Mouse (Mus musculus) heart, postnatal 14 days (tissue): ENCODE results near the gene Sept10. TPM values are rescaled to one million over a fixed set of nuclear protein-coding genes. Genes with fewer than 3 reads are reported as not detected.

Experiments used
- DNase-seq, 2 experiments: peaks; one replicate each; pipeline ENCODE4 v3.0.0; 2021 to 2022
- intact Hi-C: fragments of 180-260 bp; cut with DNase I; formaldehyde crosslinking; loops from one replicate; pipeline ENCODE4 v1.15.1; 2025
- long read RNA-seq, 2 experiments: library from polyadenylated mRNA; stranded (forward); transcript quantifications; one replicate each; pipeline ENCODE4 v2.0.0; 2021
- total RNA-seq, 2 experiments: library from RNA; stranded (reverse); gene quantifications; 2 replicates each; pipeline ENCODE4 v1.2.3; 2021

Gene Sept10
- 10 to 100 TPM; 20.1 to 21.1 TPM for total RNA-seq
- long read RNA-seq, experiment 1, transcript Sept10-201 (10 exons, 2,532 nt) = major isoform, 5 of 10 reads
- long read RNA-seq, experiment 1, partial matches to known transcripts = 1 of 10 reads
- long read RNA-seq, experiment 1, other reads (novel, unspliced or antisense) = 4 of 10 reads
- long read RNA-seq, experiment 2, partial matches to known transcripts = 1 of 8 reads
- long read RNA-seq, experiment 2, other reads (novel, unspliced or antisense) = 3 of 8 reads

- peak; percentile 99 for DNase-seq
- intact Hi-C loops = loop anchor here (2.0 to 5.0 kb wide), 3 partner anchors 54 to 71 kb away; no protein-coding TSS in a partner anchor
Observed at GRCm38 (mm10) chr10:59221473-59222270, at the start of gene Sept10, which contains the start of gene Sowahc. TSS of gene Sept10 (minus strand) at chr10:59221847. TSS of gene Sowahc (plus strand) at chr10:59221953.

DNA sequence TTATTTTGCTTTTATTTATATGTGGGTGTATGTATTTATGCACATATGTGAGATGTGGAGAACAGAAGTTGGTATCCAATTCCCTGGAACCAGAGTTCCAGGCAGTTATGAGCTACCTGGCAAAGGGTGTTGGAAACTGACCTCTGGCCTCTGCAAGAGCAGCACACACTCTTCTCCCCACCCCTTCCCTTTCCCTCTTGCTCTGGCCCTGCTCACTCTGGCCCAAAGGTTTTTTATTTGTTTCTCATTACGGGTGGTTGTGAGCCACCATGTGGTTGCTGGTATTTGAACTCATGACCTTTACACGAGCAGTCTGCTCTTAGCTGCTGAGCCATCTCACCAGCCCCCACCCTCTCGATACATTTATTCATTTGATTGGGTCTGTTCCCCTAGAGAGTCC lies 47.1 kb upstream of the Sept10 start:
- no peak for DNase-seq
- intact Hi-C loops = no loop called here

DNA sequence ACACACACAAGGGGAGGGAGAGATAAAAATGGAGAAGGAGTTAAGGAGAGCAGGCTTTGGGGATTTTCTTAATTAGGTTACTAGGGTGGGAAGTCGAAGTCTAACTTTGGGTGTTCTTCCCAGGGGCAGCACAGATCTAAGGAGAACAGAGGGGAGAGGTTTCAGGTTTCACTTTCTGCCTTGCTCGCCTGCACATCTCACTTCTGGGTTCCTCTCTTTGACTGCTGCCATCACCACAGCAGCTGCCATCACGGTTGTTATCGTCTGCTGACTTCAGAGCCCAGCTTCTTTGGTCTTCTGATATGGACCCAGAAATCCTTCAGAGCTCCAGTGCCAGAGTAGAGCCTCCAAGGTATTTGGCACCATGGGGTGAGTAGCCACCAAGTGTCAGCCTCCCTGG lies 46.5 kb upstream of the Sept10 start:
- intact Hi-C loops = no loop called here

GRCm38 (mm10) chr10:59267275-59267674 lies 45.6 kb upstream of the Sept10 start:
- intact Hi-C loops = no loop called here
- DNase-seq = no peak

More for the DNA sequence above, 46.5 kb upstream of the Sept10 start:
- no peak for DNase-seq

- intact Hi-C loops = no loop called here
- peak; percentile 25 to 44 for DNase-seq
Observed at GRCm38 (mm10) chr10:59266097-59266496, 44.5 kb upstream of the Sept10 start.

DNA sequence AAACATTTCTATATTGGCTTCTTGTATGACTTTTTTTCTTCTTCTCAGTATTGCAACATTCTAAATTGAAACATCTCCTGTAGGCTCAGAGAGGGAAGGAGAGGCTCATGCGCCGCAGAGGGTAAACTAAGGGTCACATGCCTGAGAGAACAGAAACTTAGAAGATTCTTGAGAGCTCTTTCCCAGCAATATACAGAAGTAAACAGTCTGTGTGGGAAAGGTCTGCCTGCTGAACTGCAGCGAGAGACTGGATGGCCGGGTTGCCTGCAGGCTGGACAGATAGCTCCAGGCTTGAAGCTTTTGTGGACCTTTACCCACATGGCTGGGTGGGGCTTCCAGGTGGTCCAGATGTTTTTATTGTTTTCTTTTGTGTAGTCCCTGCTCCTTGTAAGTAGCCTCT lies 44.0 kb upstream of the Sept10 start:
- intact Hi-C loops = no loop called here
- DNase-seq = peak; percentile 13 to 16

DNA sequence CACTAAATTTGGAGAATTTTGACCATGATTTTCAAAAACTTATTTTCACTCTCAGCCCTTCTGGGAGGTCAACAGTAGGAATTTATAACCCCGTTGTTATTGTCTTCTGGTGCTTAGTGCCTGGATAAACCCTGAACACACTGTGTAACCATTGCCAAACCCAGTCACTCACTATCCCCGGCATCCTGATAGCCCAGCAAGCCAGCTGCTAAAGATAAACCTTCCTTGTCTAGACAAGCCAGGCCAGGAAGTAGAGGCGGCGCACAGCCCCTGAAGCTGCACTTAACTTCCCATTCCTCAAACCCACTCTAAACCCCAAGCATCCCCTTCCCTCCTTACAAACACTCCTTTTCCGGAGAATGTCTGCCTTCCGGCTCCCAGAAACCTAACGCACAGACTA lies 43.4 kb upstream of the Sept10 start:
- intact Hi-C loops = no loop called here
- no peak for DNase-seq

DNA sequence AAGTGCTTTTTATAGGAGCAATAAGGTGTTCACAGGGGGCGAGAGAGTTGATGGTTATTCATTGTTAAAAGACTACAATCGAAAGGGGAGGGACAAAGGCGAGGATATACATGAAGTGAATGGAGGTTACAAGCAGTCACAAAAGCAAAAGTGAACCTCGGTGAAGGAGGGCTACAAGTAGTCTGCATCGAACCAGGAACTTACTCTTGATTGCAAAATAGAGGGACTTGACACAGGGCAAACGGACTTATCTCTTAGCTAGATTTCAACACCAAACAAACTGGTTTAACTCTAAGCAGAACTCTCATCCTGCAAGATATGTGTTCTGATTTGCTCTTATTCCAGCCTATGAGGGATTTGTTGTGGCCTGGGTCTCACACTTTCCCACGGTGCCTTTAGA lies 41.3 kb upstream of the Sept10 start:
- intact Hi-C loops = no loop called here
- DNase-seq = no peak

DNA sequence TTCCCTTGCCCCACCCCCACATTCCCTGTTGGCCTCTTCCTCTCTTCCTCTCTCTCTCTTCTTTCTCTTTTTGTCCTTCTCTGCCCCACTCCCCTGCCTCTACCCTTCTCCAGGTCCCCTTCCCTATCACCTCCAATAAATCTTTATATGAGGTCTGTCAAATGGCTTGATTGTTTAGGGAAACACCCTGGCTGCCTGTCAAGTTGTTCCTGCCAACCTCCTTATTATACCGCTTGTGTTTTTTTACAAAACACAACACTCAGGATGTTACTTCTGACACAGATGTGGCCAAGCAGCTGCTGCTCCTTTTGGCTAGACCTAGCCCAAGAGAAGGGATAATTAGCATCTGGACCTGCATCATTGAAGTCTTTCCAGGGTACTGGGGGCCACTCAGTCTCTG lies 40.4 kb upstream of the Sept10 start:
- DNase-seq = no peak
- intact Hi-C loops = no loop called here

DNA sequence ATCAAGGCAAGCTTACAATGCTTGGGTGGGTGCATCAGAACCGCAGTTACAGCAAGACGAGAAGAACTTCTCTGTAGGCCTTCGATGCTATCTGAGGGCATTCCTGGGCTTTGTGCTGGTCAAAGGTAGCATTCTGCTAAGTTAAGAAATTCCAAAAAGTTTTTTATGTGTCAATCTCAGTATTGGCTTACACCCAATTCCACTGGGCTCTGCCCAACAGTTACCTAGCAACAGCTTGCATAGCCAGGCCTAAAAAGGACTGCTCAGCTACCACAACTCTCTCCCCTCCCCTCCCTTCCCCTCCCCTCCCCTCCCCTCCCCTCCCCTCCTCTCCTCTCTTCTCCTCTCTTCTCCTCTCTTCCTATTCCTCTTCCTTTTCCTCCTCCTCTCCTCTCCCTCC lies 40.0 kb upstream of the Sept10 start:
- DNase-seq = no peak
- intact Hi-C loops = no loop called here

DNA sequence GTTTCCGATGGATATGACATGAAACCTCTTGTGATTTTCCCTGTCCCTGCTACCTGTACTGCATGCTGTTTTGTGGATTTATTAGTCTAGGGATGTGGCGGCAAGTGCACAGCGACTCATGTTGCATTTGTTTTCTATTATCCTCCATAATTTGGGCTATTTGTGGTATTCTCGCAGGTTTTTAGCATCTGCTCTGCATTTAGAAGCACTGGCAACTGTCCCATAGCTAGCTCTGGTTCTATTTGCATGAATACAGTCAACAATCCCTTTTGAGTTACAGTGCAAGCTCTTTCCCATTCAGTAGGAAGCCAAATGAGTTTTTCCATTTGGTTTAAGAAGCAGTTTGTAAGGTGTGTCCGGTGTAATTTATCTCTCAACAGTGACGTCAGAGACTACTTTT lies 37.9 kb upstream of the Sept10 start:
- no peak for DNase-seq
- intact Hi-C loops = no loop called here

DNA sequence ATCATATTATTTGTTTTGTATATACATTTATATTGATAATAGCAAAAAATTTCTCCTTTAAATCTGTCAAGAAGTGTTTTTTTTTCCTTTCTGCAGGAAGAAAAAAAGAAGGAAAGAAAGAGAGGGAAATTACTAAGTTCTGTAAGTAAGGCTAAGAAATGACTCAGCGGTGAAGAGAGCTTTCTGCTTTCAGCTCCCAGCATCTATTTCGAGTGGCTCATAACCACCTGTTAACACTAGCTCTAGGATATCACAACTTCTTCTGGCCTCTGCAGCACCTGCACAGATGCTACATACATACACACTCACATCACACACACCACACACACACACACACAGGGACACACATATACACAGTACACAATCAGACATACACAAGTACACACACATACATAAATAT lies 34.9 kb upstream of the Sept10 start:
- no peak for DNase-seq
- intact Hi-C loops = no loop called here

DNA sequence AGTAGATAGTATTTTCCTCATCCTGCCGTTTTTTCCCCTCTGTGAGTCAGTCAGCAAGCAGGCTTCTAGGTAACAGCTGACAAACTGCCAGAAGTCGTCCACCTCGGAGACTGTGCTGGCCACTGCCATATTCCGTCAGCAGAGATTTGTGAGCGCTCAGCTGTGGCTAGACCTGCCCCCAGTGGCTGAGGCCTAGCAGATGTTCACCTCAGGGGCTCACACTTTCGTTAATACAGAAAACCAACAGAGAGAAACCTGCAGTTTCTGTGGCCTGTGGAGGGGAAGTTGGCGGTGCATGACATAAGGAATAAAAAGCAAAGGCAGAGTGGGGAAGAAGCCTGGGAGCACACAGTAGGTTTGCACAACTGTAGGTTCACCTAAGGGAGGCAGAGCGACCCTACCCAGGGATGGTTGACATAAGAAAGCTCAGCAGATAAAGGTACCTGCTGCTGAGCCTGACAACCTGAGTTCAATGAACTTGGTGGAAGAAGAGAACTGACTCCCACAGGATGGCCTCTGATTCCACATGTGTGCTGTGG lies 32.0 kb upstream of the Sept10 start:
- no peak for DNase-seq
- intact Hi-C loops = no loop called here

DNA sequence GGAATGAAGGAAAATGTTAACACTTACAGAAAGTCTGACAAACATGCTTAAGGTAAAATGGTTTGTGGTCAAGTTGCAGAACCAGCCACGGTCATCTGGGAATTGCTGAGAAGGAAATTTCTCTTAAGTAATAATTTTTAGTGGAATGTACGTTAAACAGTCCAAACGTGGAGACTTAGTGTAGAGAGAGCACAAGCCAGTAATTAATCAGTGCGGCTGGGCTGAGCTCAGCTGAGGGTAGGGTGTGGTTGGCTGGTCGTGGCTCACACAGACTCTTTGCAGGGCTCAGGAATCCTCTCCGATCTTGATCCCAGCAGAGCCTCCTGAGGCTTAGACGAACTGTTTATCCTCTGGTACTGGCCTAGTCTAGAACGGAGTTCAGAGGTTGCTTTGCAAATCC lies 30.7 kb upstream of the Sept10 start:
- DNase-seq = no peak
- intact Hi-C loops = no loop called here

DNA sequence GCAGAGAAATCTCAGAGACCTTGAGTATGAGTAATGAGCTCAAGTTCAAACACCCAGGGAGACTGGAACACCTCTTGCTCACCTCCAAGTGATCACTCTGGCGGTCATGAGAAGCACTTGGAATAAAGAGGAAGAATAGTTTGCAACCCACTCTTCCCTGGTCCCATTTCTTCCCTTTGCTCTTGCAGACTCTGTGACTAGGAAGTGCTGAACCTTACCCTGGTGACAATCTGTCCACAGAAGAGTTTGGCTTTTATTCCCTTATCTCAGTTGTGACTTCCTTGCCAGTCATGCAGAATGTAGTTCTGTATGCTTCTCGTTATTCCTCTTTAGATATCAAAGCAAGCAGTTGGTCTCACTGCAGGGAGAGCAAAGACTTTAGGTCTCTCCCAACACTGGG lies 30.3 kb upstream of the Sept10 start:
- no peak for DNase-seq
- intact Hi-C loops = no loop called here

DNA sequence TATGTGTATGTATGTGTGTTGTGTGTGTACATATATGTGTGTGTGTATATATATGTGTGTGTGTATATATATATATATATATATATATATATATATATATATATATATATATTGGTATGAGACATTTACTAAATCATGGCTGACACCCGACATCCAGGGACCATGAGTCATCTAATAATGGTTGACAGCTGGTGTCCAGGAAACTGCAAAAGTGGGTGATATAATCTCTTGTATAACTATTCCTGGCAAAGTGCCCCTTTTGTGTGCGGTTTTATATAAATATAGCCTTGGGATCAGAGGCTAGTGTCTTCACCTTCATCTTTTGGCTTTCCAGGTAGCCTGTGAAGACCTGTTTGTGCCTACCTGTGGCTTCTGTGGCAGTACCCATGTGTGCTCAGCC lies 29.0 kb upstream of the Sept10 start:
- no peak for DNase-seq

GRCm38 (mm10) chr10:59249531-59249930 lies 27.9 kb upstream of the Sept10 start:
- no peak for DNase-seq
- intact Hi-C loops = no loop called here

More for the DNA sequence above, 29.0 kb upstream of the Sept10 start:
- intact Hi-C loops = no loop called here

DNA sequence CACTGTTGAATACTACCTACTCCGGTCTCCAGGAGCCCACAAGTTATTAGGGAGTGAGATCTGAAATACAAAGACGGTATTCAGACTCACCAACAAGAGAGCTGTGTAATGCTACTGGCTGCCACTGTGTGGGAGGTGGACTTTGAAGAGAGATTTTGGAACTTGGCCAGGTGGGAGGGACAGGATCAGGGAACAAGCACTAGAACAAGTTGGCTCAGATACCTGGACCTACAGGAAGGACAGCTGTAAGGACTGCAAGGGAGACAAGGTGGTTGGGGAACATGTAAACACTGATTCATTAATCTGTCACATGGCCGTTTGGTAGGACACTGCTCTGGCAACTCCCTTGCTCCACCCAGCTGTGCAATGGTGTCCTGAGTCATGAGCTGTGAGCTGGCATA lies 19.5 kb upstream of the Sept10 start:
- peak in 1 of 2 experiments; percentile 29 for DNase-seq
- intact Hi-C loops = no loop called here

DNA sequence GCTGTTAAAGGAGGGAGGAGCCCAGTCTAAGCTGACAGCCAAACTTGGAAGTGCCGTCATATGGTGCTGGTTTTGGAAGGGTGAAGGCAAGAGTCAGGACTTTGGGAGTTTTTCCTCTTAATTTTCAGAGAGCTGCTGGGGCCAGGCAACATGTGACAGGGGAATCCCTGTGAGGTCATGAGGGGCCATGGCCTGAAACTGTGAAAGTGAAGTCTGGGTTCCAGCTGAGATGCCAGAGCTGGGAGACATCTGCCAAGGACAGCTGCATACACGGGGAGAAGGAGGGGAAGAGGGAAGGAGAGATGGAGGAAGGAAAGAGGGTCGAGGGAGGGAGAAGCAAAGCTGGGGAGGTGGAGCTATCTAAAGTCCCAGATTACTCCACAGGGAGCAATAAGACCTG lies 16.1 kb upstream of the Sept10 start:
- intact Hi-C loops = no loop called here
- no peak for DNase-seq

- intact Hi-C loops = no loop called here
- no peak for DNase-seq
Observed at GRCm38 (mm10) chr10:59236486-59236885, 14.8 kb upstream of the Sept10 start.

- intact Hi-C loops = no loop called here
- no peak for DNase-seq
Observed at GRCm38 (mm10) chr10:59235847-59236246, 14.2 kb upstream of the Sept10 start.

DNA sequence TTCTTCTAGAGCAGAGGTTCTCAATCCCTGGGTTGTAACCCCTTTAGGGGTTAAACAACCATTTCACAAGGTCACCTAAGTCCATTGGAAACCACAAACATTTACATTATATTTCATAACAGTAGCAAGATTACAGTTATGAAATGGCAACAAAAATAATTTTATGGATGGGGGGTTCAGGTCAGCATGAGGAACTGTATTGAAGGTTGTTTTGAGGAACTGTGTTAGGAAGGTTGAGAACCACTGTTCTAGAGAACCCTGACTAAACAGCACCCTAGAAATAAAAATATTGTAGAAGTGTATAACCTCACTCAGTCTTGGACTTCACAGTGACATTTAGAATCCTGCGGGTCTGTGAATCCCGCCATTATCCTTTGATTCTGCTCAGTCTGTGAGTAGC lies 13.6 kb upstream of the Sept10 start:
- intact Hi-C loops = no loop called here
- no peak for DNase-seq
